Mouse (Mus musculus) erythroid progenitor cell, adult 5-6 weeks (primary cell): ENCODE data around the gene P4ha1. TPM values are rescaled to one million over a fixed set of nuclear protein-coding genes. Genes with fewer than 3 reads are reported as not detected.
"Not testable (repeated sequence)": the region's sequence is repeated elsewhere in the genome, so short reads cannot be mapped to it uniquely, and the experiment has no call there.

Source experiments
- ATAC-seq: replicated peaks from 2 replicates; pipeline ENCODE4 v1.8.0; 2016; ENCODE audit warnings: moderate number of reproducible peaks, mild to moderate bottlenecking, moderate TSS enrichment, inconsistent platforms; ENCODE audit not compliant: poor library complexity, low FRiP score, severe bottlenecking
- total RNA-seq, 2 experiments: library from RNA; stranded (forward) in 1 of 2; stranded (reverse) in 1 of 2; fragments of 150-400 nt in 1 of 2; fragments of 186-747, 209-891 nt in 1 of 2; gene quantifications; 2 replicates each; pipeline versions ENCODE4 v1.2.3 to v1.2.4; 2015 to 2017; ENCODE audit warnings: low replicate concordance in 2 of 2

P4ha1 gene
- total RNA-seq (2015; ENCODE audit: low replicate concordance): 2.5 and 6.5 TPM in 2 replicates
- total RNA-seq (2017; ENCODE audit: low replicate concordance): 8.9 and 12.9 TPM in 2 replicates

- ATAC-seq: peak; percentile 91
Observed at GRCm38 (mm10) chr10:59323100-59323487, at the start of gene P4ha1. P4ha1 (plus strand) TSS chr10:59323296.

- no peak for ATAC-seq
Observed at GRCm38 (mm10) chr10:59275745-59276144, 47.4 kb upstream of the P4ha1 start.

- ATAC-seq: no peak
Observed at GRCm38 (mm10) chr10:59277116-59277515, 46.0 kb upstream of the P4ha1 start.

- no peak for ATAC-seq
Observed at GRCm38 (mm10) chr10:59277729-59278475, 45.2 kb upstream of the P4ha1 start.

GRCm38 (mm10) chr10:59283164-59283563 is 39.9 kb upstream of the P4ha1 start:
- no peak for ATAC-seq

GRCm38 (mm10) chr10:59283749-59284148 is 39.3 kb upstream of the P4ha1 start:
- no peak for ATAC-seq

GRCm38 (mm10) chr10:59285530-59285929 is 37.6 kb upstream of the P4ha1 start:
- ATAC-seq: no peak

GRCm38 (mm10) chr10:59287251-59287650 is 35.8 kb upstream of the P4ha1 start:
- no peak for ATAC-seq

- ATAC-seq: no peak
Observed at GRCm38 (mm10) chr10:59287662-59288061, 35.4 kb upstream of the P4ha1 start.

- no peak for ATAC-seq
Observed at GRCm38 (mm10) chr10:59289062-59289461, 34.0 kb upstream of the P4ha1 start.

- ATAC-seq: no peak
Observed at GRCm38 (mm10) chr10:59291536-59291935, 31.6 kb upstream of the P4ha1 start.

GRCm38 (mm10) chr10:59292079-59292478 is 31.0 kb upstream of the P4ha1 start:
- ATAC-seq: no peak

GRCm38 (mm10) chr10:59292558-59292957 is 30.5 kb upstream of the P4ha1 start:
- no peak for ATAC-seq

GRCm38 (mm10) chr10:59295241-59295811 is 27.8 kb upstream of the P4ha1 start:
- peak; percentile 69 for ATAC-seq

- peak; percentile 65 for ATAC-seq
Observed at GRCm38 (mm10) chr10:59296261-59296660, 26.8 kb upstream of the P4ha1 start.

GRCm38 (mm10) chr10:59302671-59303070 is 20.4 kb upstream of the P4ha1 start:
- not testable (repeated sequence) for ATAC-seq

GRCm38 (mm10) chr10:59308993-59309715 is 13.9 kb upstream of the P4ha1 start:
- peak; percentile 54; the same call in 1 of the 2 replicates for ATAC-seq

- no peak for ATAC-seq
Observed at GRCm38 (mm10) chr10:59310124-59310523, 13.0 kb upstream of the P4ha1 start.

GRCm38 (mm10) chr10:59310691-59311457 is 12.2 kb upstream of the P4ha1 start:
- no peak for ATAC-seq

- no peak for ATAC-seq
Observed at GRCm38 (mm10) chr10:59311881-59312280, 11.2 kb upstream of the P4ha1 start.
